Mouse (Mus musculus) bone marrow, adult 2 months (tissue): Measurements from ENCODE around the gene Anp32a.

Source experiments
- CTCF ChIP-seq: fragments of 200-500 bp; IDR thresholded peaks from 2 replicates; pipeline ENCODE4 v1.5.1; 2011; ENCODE audit warnings: low read length, control low read depth; ENCODE audit not compliant: control insufficient read depth, insufficient read depth
- POLR2A ChIP-seq: fragments of 200-500 bp; IDR thresholded peaks from 2 replicates; pipeline ENCODE4 v1.6.1; 2011; ENCODE audit warnings: low read depth, mild to moderate bottlenecking, control low read depth, low read length, borderline replicate concordance; ENCODE audit not compliant: control insufficient read depth

GRCm38 (mm10) chr9:62382519-62383084 lies 41.5 kb downstream of the Anp32a start:
- TF ChIP-seq POLR2A (no peak), CTCF (no peak)
